Mouse (Mus musculus) B cell, adult 2 months (primary cell): ENCODE results near the gene Prkcb.

Source experiments
- DNase-seq, 2 experiments: peaks; one replicate each; pipeline ENCODE4 v3.0.0; 2022

Prkcb gene

GRCm38 (mm10) chr7:122533566-122534360 is 245.2 kb downstream of the Prkcb start:
- DNase-seq = no peak

GRCm38 (mm10) chr7:122544616-122545015 is 256.1 kb downstream of the Prkcb start:
- no peak for DNase-seq

GRCm38 (mm10) chr7:122556575-122557140 is 268.1 kb downstream of the Prkcb start:
- DNase-seq = no peak

GRCm38 (mm10) chr7:122558085-122558811 is 269.7 kb downstream of the Prkcb start:
- DNase-seq = no peak

- DNase-seq = no peak
Observed at GRCm38 (mm10) chr7:122558912-122559311, 270.4 kb downstream of the Prkcb start.

GRCm38 (mm10) chr7:122562586-122562985 is 274.0 kb downstream of the Prkcb start:
- no peak for DNase-seq

GRCm38 (mm10) chr7:122565371-122565770 is 276.8 kb downstream of the Prkcb start:
- no peak for DNase-seq

- DNase-seq = no peak
Observed at GRCm38 (mm10) chr7:122566011-122566410, 277.5 kb downstream of the Prkcb start.

GRCm38 (mm10) chr7:122568787-122569186 is 280.2 kb downstream of the Prkcb start:
- no peak for DNase-seq

GRCm38 (mm10) chr7:122570407-122570806 is 281.9 kb downstream of the Prkcb start:
- no peak for DNase-seq

GRCm38 (mm10) chr7:122573101-122573635 is 284.6 kb downstream of the Prkcb start:
- DNase-seq = no peak

GRCm38 (mm10) chr7:122574418-122574817 is 285.9 kb downstream of the Prkcb start:
- no peak for DNase-seq

- no peak for DNase-seq
Observed at GRCm38 (mm10) chr7:122575056-122575455, 286.5 kb downstream of the Prkcb start.

- DNase-seq = no peak
Observed at GRCm38 (mm10) chr7:122575506-122575905, 287.0 kb downstream of the Prkcb start.

GRCm38 (mm10) chr7:122577571-122577970 is 289.0 kb downstream of the Prkcb start:
- no peak for DNase-seq

- DNase-seq = no peak
Observed at GRCm38 (mm10) chr7:122579461-122580157, 291.1 kb downstream of the Prkcb start.

- no peak for DNase-seq
Observed at GRCm38 (mm10) chr7:122580158-122580475, 291.6 kb downstream of the Prkcb start.

GRCm38 (mm10) chr7:122584421-122585151 is 296.0 kb downstream of the Prkcb start:
- no peak for DNase-seq

- DNase-seq = no peak
Observed at GRCm38 (mm10) chr7:122595897-122596296, 307.3 kb downstream of the Prkcb start.

- no peak for DNase-seq
Observed at GRCm38 (mm10) chr7:122596596-122597170, 308.1 kb downstream of the Prkcb start.

- DNase-seq = no peak
Observed at GRCm38 (mm10) chr7:122597313-122597712, 308.8 kb downstream of the Prkcb start.

GRCm38 (mm10) chr7:122600856-122601255 is 312.3 kb downstream of the Prkcb start:
- no peak for DNase-seq
